Mouse (Mus musculus) lung, embryonic 16.5 days (tissue): ENCODE measurements around the gene Mapk8ip1. TPM values are rescaled to one million over a fixed set of nuclear protein-coding genes. Genes with fewer than 3 reads are reported as not detected.

Experiments used
- ATAC-seq: fragments of 200-750 bp; cut with Nextera tagmentation; 2 replicates; pipeline ENCODE4 v1.8.0; 2017; ENCODE audit warnings: low read depth, mild to moderate bottlenecking, moderate library complexity
- H3K27ac ChIP-seq: fragments of 300-500 bp; sonication (generic); 2 replicates; pipeline ENCODE4 v1.5.1; 2014; ENCODE audit warnings: mild to moderate bottlenecking, control low read depth, low read length
- H3K27me3 ChIP-seq: fragments of 300-500 bp; sonication (generic); 2 replicates; pipeline ENCODE4 v1.6.1; 2014; ENCODE audit warnings: low read depth, low read length, mixed read lengths; ENCODE audit not compliant: control insufficient read depth, insufficient read depth
- H3K36me3 ChIP-seq: fragments of 300-500 bp; sonication (generic); 2 replicates; pipeline ENCODE4 v1.6.1; 2014; ENCODE audit warnings: low read length; ENCODE audit not compliant: control insufficient read depth, insufficient read depth
- H3K4me1 ChIP-seq: fragments of 300-500 bp; sonication (generic); replicated peaks from 2 replicates; pipeline ENCODE4 v1.6.1; 2014; ENCODE audit warnings: low read length, mixed read lengths; ENCODE audit not compliant: control insufficient read depth, insufficient read depth
- H3K4me2 ChIP-seq: fragments of 300-500 bp; sonication (generic); 2 replicates; pipeline ENCODE4 v1.6.1; 2014; ENCODE audit warnings: low read depth, low read length, control low read depth
- H3K4me3 ChIP-seq: fragments of 300-500 bp; sonication (generic); 2 replicates; pipeline ENCODE4 v1.5.1; 2014; ENCODE audit warnings: mild to moderate bottlenecking, low read length, control low read depth
- H3K9ac ChIP-seq: fragments of 300-500 bp; sonication (generic); 2 replicates; pipeline ENCODE4 v1.6.1; 2014; ENCODE audit warnings: low read length, control low read depth
- H3K9me3 ChIP-seq: fragments of 300-500 bp; sonication (generic); 2 replicates; pipeline ENCODE4 v1.6.1; 2016; ENCODE audit warnings: low read length; ENCODE audit not compliant: control insufficient read depth
- WGBS: fragments of 180-500 bp; shearing (Covaris S2); extraction: QIAGEN DNeasy Blood & Tissue Kit; methylation state at CpG from one replicate; pipeline ENCODE4 v1.1.7; 2014; 5-methylcytosine and 5-hydroxymethylcytosine counted together
- polyA plus RNA-seq: library from polyadenylated mRNA; unstranded; fragments of >200 nt; fragmentation: Nextera tagmentation; extraction: Ambion mirVana; gene quantifications from 2 replicates; pipeline ENCODE4 v1.2.1, GENCODE M21; 2015

The Mapk8ip1 gene
- polyA plus RNA-seq, 1 experiment from 2014 or later: 11.0 TPM

DNA sequence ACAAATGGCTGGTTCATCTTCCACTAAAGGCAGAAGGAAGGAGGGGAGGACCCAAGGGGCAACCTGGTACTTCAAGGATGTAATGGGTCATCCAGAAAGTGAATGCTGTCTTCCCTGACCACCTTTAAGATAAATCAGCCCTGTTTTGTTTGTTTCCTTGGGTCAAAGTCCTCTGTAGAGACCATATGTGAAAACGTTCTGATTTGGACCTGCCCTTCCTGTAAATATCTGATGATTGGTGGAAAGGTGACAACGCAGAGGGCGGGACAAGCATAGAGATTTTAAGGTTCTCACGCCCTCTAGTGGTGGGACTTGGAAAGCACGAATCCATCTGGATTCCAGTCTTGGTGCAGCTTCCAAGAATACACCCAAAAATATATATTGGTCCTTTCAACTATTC lies 36.8 kb upstream of the Mapk8ip1 start:
- Histone ChIP-seq H3K4me2 (peak overlapping the region; percentile 36), H3K36me3 (no peaks in the 10 kb centered on the region), H3K27ac (no peak overlapping the region), H3K9me3 (no peaks in the 10 kb centered on the region), H3K9ac (no peak overlapping the region), H3K27me3 (no peaks in the 10 kb centered on the region; the same call in 1 of the 2 replicates), H3K4me1 (peaks cover 10% of the 10 kb centered on the region), H3K4me3 (no peak overlapping the region)
- no peak for ATAC-seq
- 1% methylated on average over 5 of the region's 5 CpGs for WGBS

DNA sequence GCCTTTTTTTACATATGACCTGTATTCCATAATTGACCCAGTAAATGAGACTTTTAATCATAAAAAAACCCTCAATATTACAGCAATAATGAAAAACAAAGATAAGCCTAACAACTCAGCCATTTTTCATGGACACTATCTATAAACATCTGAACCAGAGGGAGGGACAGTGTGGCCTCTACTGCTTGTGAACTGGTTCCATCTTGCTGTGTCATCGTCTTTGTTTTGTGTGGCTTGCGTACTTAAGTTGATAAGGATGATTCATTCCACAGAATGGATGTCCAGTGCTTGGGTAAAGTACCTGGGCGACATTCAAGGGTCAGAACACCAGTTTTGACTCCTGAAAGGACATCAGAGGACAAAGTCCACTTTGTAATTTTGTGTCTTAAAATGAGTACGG lies 36.3 kb upstream of the Mapk8ip1 start:
- Histone ChIP-seq H3K36me3 (no peaks in the 10 kb centered on the region), H3K4me2 (no peak overlapping the region), H3K9me3 (no peaks in the 10 kb centered on the region), H3K9ac (no peak overlapping the region), H3K27me3 (no peaks in the 10 kb centered on the region; the same call in 1 of the 2 replicates), H3K27ac (no peak overlapping the region), H3K4me3 (no peak overlapping the region), H3K4me1 (peaks cover 13% of the 10 kb centered on the region)
- no peak for ATAC-seq
- 68% methylated on average over 4 of the region's 4 CpGs for WGBS

DNA sequence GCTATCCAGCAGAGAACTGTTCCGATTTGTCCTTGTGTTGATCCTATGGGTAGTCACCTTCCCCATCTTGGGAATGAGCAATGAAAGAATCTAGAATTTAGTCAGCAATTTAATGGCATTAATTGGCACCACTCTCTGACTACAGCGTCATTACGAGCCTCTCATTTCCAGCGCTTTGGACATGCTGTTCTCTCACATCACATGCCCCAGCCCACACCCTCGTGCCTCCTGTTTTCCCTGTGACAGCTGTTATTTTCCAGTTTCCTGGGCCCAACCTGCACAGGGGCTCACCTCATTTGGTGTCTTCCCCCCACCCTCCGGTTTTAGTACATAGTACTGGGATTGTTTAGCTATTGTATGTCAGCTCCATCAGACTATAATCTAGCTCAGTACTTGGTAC lies 34.0 kb upstream of the Mapk8ip1 start:
- Histone ChIP-seq H3K27ac (no peak overlapping the region), H3K36me3 (no peaks in the 10 kb centered on the region), H3K4me2 (no peak overlapping the region), H3K4me3 (no peak overlapping the region), H3K4me1 (peaks cover 35% of the 10 kb centered on the region), H3K27me3 (no peaks in the 10 kb centered on the region), H3K9ac (no peak overlapping the region), H3K9me3 (no peaks in the 10 kb centered on the region)
- ATAC-seq: no peak
- WGBS: 50% methylated on average over 6 of the region's 6 CpGs

GRCm38 (mm10) chr2:92434375-92434745 lies 33.3 kb upstream of the Mapk8ip1 start:
- H3K4me2 ChIP-seq: peak overlapping the region; percentile 91
- H3K4me3 ChIP-seq: peak overlapping the region; percentile 78
- H3K27me3 ChIP-seq: no peaks in the 10 kb centered on the region
- no peak for ATAC-seq
- 7% methylated on average over 12 of the region's 12 CpGs for WGBS
- peaks cover 42% of the 10 kb centered on the region for H3K4me1 ChIP-seq
- H3K9me3 ChIP-seq: no peaks in the 10 kb centered on the region
- peak overlapping the region; percentile 59 for H3K9ac ChIP-seq
- H3K27ac ChIP-seq: peak overlapping the region; percentile 79
- no peaks in the 10 kb centered on the region for H3K36me3 ChIP-seq

DNA sequence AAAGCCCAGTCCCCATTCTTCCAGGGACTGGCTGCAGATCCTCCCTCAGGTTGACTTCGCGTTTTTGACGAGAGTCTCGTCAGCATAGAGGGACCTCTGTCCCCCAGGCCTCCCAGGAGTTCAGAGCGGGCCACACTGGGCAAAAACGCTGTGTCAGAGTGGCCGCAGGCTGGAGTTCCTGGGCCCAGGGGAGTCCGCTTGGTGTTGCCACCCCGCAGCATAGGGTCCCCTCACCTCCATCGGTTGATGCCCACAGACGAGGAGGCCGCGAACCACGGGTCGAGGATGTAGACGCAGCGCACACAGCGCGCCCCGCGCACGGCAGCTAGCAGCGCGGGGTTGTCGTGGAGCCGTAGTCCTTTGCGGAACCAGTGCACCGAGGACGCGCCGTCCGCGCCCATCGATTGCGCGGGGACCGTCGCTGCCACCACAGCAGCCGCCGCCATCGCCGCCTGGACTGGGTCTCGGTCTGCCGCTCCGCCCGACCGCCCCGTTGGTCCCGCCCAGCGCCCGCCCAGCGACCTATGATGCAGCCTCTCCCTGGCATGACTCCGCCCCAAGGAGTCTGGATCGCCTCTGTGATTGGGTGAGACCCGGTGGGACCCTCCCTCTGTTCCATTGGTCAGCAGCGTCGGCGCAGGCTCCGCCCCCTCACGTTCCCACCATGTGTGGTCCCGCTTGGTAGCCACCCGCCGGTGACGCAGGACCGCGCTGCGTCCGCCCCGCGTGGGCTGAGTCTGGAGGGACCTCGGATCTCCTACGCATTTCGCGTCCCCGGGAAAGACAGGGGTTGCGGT lies 32.7 kb upstream of the Mapk8ip1 start, which contains the start of gene Cry2:
Gene Cry2 (minus strand): TSS at position 466 of the 797 bp plus-strand sequence.
- peak; percentile 98 for ATAC-seq
- H3K4me3 ChIP-seq: peak within 1 kb of the TSS; percentile 78
- H3K36me3 ChIP-seq: no peaks in the 10 kb centered on the region
- H3K27ac ChIP-seq: peak within 1 kb of the TSS; percentile 81
- peak within 1 kb of the TSS; percentile 91 for H3K4me2 ChIP-seq
- H3K4me1 ChIP-seq: peaks cover 47% of the 10 kb centered on the region
- H3K9ac ChIP-seq: peak within 1 kb of the TSS; percentile 85
- H3K27me3 ChIP-seq: no peaks in the 10 kb centered on the region
- WGBS: under 1% methylated on average over 76 of the region's 76 CpGs
- no peaks in the 10 kb centered on the region for H3K9me3 ChIP-seq

- peaks cover 57% of the 10 kb centered on the region for H3K4me1 ChIP-seq
Measured at GRCm38 (mm10) chr2:92432299-92433295, 31.5 kb upstream of the Mapk8ip1 start.

DNA sequence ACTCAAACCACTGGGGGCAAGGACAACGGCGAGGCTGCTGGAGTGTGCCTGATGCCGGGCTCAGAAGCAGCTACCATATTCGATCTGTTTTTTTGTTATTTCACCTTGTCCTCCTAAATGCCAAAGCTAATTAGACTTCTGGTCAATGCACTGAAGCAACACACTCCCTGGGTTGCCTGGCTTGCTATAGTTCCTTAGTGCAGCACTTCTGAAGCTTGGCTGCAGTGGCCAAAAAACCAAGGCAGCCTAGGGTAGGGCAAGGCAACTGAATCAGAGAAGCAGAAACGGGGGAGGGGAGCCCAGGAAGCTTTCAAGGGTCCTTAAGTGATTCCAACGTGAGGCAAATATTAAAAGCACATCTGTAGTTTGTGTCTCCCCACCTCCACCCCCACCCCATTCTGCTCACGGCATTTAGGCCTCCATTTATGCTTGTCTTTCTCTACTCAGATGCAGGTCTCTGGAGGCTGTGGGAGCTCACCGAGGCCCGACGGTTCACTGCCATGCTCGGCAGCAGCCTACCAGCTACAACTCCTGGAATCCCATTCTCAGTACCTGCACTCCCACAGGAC lies 30.6 kb upstream of the Mapk8ip1 start:
- ATAC-seq: no peak
- H3K27me3 ChIP-seq: no peaks in the 10 kb centered on the region
- peak overlapping the region; percentile 75 for H3K4me2 ChIP-seq
- H3K9me3 ChIP-seq: no peaks in the 10 kb centered on the region
- peak overlapping the region; percentile 78 for H3K4me3 ChIP-seq
- no peaks in the 10 kb centered on the region for H3K36me3 ChIP-seq
- peak overlapping the region; percentile 85 for H3K9ac ChIP-seq
- peaks cover 65% of the 10 kb centered on the region for H3K4me1 ChIP-seq
- 24% methylated on average over 11 of the region's 11 CpGs for WGBS
- peak overlapping the region; percentile 81 for H3K27ac ChIP-seq

More at GRCm38 (mm10) chr2:92432299-92433295, 31.5 kb upstream of the Mapk8ip1 start:
- 20% methylated on average over 17 of the region's 17 CpGs for WGBS
- Histone ChIP-seq H3K36me3 (no peaks in the 10 kb centered on the region), H3K4me3 (peak overlapping the region; percentile 78), H3K27ac (peak overlapping the region; percentile 81), H3K27me3 (no peaks in the 10 kb centered on the region), H3K4me2 (peak overlapping the region; percentile 75), H3K9ac (peak overlapping the region; percentile 85), H3K9me3 (no peaks in the 10 kb centered on the region)
- no peak for ATAC-seq

DNA sequence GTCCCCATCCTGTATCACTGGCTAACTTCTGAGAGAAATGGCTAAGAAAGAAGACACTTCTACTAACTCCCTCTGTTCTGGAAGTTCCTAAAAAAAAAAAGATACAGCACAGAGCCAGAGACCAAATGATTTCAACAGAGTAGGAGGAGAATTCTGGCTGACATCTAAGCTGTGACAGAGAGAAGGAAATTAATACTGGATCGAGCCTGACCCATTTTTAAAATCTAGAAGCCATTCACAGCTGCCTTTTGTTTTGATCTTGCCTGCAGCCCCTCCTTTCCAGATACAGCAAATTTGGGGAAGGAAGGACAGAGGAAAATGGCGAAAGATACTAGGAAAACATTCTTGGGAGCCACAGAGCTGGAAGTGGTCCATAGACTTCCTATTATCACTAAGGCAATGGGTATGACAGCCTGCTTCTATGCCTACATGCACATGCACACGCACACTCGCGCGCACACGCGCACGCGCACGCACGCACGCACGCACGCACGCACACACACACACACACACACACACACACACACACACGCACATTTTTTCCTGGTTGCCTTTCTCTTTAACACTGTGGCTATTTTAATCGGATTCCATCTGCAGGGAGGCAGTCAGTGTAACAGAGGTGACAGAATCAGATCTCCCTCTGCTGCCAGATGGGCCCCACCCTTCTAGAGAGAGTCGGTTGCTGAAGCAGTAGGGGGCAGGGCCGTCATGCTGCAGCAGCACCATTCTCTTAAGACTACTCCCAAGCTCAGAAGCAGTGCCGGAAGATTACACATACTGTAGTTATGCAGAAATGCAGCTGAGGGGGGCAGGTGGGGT lies 29.9 kb upstream of the Mapk8ip1 start:
- Histone ChIP-seq H3K4me2 (peak overlapping the region; percentile 75), H3K4me1 (peaks cover 72% of the 10 kb centered on the region), H3K36me3 (no peaks in the 10 kb centered on the region), H3K9me3 (no peaks in the 10 kb centered on the region), H3K4me3 (peak overlapping the region; percentile 78), H3K9ac (peak overlapping the region; percentile 85), H3K27ac (peak overlapping the region; percentile 81), H3K27me3 (no peaks in the 10 kb centered on the region)
- WGBS: 45% methylated on average over 21 of the region's 21 CpGs
- peak; percentile 30 for ATAC-seq
